Mouse (Mus musculus): ENCODE data around the gene Entpd7.

GRCm38 (mm10) chr19:43708206-43708605 lies 18.7 kb downstream of the Entpd7 start:
- TF ChIP-seq FLI1 (IDR thresholded peaks at IDR 0.05; ENCODE audit: low read length): no peak
- no peak for TF ChIP-seq GATA1 (IDR thresholded peaks at IDR 0.05; ENCODE audit: borderline replicate concordance, low read length)
